Mouse (Mus musculus): ENCODE measurements around the gene Ankdd1a.

The Ankdd1a gene

DNA sequence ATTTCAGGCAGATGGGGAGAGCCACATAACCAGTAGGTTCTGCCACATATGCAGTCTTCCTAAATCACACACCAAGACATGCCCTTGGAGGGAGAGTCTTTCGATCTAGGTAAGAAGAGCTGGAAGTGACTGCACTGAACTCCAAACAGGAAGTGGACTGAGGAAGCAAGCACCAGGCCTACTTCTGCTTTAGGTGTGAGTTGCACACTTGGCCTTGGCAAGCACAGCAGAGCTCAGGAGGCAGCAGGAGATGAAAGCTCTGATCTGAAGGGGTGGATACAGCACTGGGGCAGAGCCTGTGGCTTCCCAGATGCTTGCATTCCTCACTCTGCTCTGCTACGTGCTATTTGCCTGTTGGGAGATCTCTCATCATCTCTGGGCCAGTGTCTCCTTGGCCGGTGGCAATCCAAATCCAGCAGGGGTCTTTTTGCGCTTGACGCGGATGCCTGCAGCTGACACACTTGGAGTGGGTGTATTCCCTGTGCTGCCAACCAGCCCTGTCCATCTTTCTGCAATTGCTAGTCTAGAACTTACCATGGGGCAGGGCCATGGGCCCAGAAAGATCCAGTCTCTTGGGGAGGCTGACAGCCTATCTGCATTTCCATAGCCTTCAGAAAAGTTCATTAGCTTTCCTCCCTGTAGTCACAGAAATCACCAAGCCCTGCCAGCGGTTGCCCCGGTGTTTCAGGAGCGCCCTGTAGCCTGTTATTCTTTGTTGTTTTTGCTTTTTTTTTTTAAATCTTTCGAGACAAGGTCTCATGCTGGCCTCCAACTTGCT lies 25.8 kb upstream of the Ankdd1a start:
- no peak for DNase-seq (ENCODE audit: extremely low spot score, low read depth, low spot score)

GRCm38 (mm10) chr9:65542111-65542524 lies 22.1 kb upstream of the Ankdd1a start:
- no peak for DNase-seq (ENCODE audit: extremely low spot score, low read depth, low spot score)

- DNase-seq (ENCODE audit: extremely low spot score, low read depth, low spot score), result no peak
These were observed 21.4 kb upstream of the Ankdd1a start for GRCm38 (mm10) chr9:65541126-65542068.

DNA sequence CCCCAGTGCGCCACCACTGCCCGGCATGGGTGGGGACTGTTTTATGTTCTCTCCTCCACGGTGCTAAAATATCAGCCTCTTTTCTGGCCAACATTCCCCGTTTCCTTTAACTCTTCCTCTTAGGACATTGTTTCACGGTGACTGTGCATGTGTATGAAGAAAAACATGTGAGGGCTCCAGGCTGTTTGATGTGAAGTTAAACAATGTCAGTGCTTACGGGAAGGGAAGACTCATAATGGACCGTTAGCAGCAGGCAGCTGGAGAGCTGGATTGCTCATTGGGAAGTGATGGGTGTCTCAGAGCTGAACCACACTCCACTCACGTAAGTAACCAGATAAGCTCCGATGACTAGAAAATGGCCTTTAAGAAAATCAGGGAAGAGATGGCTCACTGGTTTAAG lies 19.7 kb upstream of the Ankdd1a start:
- DNase-seq (ENCODE audit: extremely low spot score, low read depth, low spot score), result no peak

- no peak for DNase-seq (ENCODE audit: extremely low spot score, low read depth, low spot score)
These were observed 18.1 kb upstream of the Ankdd1a start for GRCm38 (mm10) chr9:65537901-65538630.

GRCm38 (mm10) chr9:65536491-65536890 lies 16.5 kb upstream of the Ankdd1a start:
- no peak for DNase-seq (ENCODE audit: extremely low spot score, low read depth, low spot score)

DNA sequence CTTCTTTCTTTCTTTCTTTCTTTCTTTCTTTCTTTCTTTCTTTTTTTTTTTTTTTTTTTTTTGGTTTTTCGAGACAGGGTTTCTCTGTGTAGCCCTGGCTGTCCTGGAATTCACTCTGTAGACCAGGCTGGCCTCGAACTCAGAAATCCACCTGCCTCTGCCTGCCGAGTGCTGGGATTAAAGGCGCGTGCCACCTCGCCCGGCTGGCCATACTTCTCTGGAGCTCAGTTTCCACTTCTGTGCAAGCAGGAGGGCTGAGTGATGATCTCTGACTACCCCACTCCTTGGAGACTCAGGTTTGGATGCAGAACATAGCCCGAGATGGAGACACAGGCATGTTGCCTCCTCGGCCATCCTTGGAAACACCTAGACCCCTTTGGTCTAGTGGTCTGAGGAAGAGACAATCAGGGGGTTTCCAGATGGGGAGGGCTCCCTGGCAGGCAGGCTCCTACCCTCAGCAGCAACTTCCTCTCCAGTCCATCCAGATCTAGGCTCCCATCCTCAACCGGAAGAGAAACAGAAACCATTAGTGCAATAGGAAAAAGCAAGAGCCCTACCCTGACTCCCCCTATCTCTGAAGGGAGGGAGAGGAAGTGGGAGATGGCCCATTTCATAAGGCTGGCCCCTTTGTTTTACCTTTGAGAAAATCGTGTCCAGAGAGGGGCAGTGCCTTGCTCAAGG lies 15.9 kb upstream of the Ankdd1a start:
- no peak for DNase-seq (ENCODE audit: extremely low spot score, low read depth, low spot score)

GRCm38 (mm10) chr9:65535191-65535722 lies 15.3 kb upstream of the Ankdd1a start:
- no peak for DNase-seq (ENCODE audit: extremely low spot score, low read depth, low spot score)

- no peak for DNase-seq (ENCODE audit: extremely low spot score, low read depth, low spot score)
These were observed 14.1 kb upstream of the Ankdd1a start for GRCm38 (mm10) chr9:65534111-65534510.

DNA sequence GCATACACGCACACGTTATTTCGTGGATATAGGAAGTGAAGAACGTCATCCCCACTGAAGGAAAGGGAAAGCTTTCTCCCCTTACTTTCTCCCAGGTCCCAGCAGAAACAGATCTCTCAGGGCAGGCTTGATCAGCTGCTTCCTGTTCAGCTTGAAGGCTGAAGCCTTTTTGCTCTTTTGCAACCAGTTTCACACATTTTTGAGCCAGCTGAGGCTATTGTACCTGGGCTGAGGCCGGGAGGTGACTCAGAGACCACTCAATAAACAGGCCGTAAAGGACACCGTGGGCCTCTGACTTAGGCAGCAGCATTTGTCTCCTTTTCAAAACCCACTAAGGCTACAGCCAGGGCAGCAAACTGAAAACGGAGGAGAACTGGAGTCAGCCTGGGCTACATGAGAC lies 13.0 kb upstream of the Ankdd1a start:
- no peak for DNase-seq (ENCODE audit: extremely low spot score, low read depth, low spot score)

DNA sequence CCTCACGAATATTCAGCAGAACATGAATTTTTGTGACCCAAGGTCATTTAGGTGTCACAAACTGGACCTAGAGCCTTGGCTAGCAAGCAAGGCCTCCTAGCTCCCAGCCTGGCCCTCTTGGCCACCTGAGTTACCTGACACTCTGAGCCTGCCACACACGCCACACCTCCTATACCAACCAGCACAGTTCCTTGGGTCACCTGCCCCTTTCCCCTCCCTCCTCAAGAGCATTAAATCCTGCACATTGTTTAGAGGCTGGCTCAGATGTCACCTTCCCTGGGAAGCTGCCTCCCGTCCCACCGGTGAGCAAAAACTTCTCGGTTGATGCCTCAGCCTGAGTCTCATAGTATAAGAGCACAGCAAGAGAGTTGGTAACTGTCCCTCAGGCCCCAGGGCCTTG lies 11.3 kb upstream of the Ankdd1a start:
- no peak for DNase-seq (ENCODE audit: extremely low spot score, low read depth, low spot score)

- no peak for DNase-seq (ENCODE audit: extremely low spot score, low read depth, low spot score)
These were observed 9.7 kb upstream of the Ankdd1a start for GRCm38 (mm10) chr9:65529659-65530058.

DNA sequence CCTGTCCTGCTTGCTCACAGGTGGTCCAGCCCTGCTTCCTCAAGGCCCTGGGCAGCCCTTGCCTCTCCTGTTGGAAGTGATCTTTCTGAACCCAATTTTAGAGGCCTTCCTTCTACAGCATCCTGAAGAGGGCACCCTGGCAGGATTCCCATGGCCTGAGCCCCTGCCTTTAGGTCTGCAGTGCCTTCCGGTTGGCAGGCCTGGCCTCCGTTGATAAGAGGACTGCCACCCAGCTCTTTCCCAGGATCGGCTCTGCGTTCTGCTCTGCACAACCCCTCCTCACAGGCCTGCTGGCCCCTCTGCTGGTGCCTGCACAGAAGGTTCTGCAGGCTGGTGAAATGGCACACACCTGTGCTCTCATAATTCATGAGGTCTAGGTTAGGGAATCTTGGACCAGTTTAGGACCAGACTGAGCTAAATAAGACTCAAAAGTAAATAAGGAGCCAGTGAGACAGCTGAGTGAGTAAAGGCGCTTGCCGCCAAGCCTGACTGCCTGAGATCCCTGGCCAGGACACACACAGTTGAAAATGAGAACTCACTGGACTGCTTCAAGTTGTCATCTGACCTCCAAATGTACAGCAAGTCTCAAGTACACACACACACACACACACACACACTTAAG lies 8.5 kb upstream of the Ankdd1a start:
- DNase-seq (ENCODE audit: extremely low spot score, low read depth, low spot score), result no peak

- no peak for DNase-seq (ENCODE audit: extremely low spot score, low read depth, low spot score)
These were observed 5.6 kb upstream of the Ankdd1a start for GRCm38 (mm10) chr9:65525445-65526195.

DNA sequence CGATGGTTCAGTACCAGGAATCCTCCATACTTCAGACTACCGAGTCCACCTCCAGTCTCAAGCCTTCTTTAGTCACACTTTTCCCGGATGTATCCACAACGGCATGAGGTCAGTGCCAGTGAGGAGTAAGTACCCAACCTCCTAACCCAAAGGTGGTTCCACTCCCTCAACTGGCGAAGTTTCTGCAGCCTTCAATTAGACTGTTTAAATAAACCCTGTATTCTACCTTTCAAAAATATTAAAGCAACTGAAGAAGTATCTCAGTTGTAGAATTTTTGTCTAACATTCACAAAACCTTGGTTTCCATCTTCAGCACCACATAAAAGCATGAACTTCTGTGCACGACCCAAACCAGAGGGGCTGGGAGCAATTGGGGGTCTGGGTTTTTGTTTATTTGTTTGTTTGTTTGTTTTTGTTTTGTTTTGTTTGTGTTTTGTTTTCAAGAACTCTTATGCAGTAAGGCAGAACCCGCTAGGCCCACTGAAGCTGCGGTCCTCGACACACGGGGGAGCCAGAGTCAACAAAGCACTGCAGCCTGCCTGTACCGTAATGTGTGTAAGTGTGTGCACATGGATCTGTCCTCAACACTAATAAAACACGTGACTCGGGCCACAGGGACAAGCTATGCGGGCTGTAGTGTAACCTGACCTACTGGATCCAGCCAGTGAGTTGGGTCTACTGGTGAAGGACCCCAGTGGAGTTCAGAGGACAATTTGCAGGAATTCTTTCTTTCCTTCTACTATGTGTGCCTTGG lies 3.8 kb upstream of the Ankdd1a start:
- peak; percentile 60 for DNase-seq (ENCODE audit: extremely low spot score, low read depth, low spot score)

- no peak for DNase-seq (ENCODE audit: extremely low spot score, low read depth, low spot score)
These were observed 498 bp upstream of the Ankdd1a start for GRCm38 (mm10) chr9:65520505-65520876.

- no peak for DNase-seq (ENCODE audit: extremely low spot score, low read depth, low spot score)
These were observed 5.1 kb downstream of the Ankdd1a start for GRCm38 (mm10) chr9:65514851-65515261.

DNA sequence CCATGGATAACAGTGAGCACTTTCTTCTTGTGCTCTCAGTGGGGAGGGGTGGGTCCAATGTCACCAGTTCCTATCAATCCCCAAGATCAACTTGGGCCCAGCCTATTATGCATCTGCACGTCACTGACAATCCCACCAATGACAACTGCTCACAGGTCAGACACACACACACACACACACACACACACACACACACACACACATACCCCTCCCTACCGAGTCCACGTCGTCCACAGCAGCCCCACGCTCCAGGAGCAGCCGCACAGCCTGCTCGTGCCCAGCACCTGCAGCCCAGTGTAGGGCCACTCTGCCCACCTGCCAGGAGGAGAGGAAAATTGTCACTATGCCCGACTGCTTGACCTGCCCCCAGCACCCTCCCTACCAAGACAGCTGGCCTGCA lies 5.6 kb downstream of the Ankdd1a start:
- no peak for DNase-seq (ENCODE audit: extremely low spot score, low read depth, low spot score)

GRCm38 (mm10) chr9:65512520-65512919 lies 7.5 kb downstream of the Ankdd1a start:
- no peak for DNase-seq (ENCODE audit: extremely low spot score, low read depth, low spot score)

All from hindlimb bud, embryonic 11.5 days (tissue).